Mouse (Mus musculus) CD4-positive, CD25-positive, alpha-beta regulatory T cell, adult 4 months (primary cell): Measurements from ENCODE around the gene B4galnt1. TPM values are rescaled to one million over a fixed set of nuclear protein-coding genes. Genes with fewer than 3 reads are reported as not detected.
"Not testable (repeated sequence)": the region's sequence is repeated elsewhere in the genome, so short reads cannot be mapped to it uniquely, and the experiment has no call there.

Experiments used
- ATAC-seq: one replicate; pipeline ENCODE4 v1.8.0; 2017
- polyA plus RNA-seq, 2 experiments: library from polyadenylated mRNA; unstranded; fragments of 100-300 nt; shearing (Covaris generic); gene quantifications; one replicate each; pipeline ENCODE4 v1.2.1; 2017

The B4galnt1 gene
- polyA plus RNA-seq, 2 experiments from 2014 or later: 166 to 206 TPM

DNA sequence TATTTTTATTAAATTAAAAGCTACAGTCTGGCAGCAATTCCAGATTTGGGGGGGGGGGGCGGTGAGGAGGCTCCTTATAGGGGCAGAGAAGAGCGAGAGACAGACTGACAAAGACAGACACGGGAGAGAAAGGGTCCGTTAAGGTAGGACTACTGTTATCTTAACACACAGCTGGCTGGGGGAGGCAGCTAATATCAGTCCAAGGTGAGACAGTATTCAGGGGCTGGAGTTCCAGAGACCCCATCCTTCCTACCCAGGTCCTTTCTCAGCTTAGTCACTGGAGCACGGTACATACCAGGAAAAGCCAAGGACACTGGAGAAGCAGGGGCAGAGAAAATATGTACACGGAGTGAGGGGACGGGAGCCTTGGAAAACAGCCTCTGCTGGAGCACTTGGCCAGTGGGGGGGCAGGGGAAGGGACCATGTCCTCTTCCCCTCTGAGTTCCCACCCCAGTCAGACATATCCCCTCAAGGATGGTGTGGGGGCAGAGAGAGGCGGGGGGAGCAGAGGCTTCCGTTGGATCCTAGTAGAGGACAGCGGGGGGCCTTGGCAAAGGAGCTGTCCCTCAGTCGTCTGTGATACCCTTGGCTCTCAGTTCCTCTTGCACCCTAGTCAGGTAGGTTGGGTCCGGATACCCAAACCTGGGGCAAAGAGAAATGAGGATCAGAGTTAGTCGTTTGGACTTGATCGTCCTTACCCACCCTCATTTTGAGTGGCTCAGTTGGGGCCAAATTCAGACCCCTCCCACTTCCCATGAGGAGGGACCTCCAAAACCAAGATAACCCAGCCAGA, 25.6 kb downstream of the B4galnt1 start:
- no peak for ATAC-seq

- no peak for ATAC-seq
These were observed 26.4 kb downstream of the B4galnt1 start for GRCm38 (mm10) chr10:127191191-127192056.

DNA sequence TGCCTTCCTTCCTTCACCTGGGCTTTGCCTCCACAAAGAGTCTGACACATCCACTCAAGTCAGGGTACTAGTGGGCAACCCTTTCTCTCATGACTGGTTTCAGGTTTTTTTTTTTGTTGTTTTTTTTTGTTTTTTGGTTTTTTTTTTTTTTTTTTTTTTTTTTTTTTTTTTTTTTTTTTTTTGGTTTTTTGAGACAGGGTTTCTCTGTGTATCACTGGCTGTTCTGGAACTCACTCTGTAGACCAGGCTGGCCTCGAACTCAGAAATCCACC, 27.0 kb downstream of the B4galnt1 start:
- ATAC-seq: not testable (repeated sequence)

- ATAC-seq: no peak
These were observed 28.0 kb downstream of the B4galnt1 start for GRCm38 (mm10) chr10:127193011-127193410.

DNA sequence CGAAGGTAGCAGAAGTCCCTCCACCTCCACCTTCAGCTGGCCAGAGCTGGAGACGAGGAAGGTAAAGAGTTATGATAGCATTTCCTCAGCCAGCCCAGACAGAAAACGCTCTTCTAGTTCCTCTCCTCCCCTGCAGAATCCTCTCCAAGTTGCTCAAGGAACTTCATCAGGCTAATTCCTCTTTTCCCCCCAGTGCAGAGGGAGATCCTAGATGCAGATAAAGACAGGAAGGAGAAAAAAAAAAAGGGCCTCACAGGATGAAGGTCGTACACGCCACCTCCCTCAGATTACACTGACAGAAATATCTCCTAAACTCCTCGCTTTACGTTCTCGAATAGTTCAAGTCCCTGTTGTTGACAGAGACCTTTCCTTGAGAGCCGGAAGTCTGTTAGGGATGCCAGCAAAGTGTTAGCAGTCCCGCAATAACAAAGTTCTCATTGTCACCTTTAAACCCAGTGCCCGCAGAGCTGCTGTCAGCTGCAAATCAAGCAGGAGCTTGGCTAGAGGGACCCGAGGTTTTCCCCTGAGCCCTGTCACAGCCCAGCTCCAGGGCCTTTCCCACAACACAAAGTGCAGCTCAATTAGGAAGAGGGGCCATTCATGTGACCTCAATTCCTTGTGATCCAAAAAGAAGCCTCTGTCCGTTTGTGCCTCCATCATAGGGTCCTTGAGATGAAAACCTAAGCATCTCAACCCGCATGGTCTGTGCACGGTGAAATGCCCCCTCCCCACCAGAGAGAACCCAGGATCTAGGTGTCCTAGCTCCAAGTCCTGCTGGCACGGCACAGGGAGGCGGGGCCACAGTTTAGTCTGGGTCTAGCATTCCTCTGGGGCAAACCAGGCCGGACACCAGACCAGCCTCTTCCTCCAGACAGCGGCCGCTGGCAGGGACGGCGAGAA, 29.7 kb downstream of the B4galnt1 start:
- ATAC-seq: peak; percentile 36

GRCm38 (mm10) chr10:127195328-127196129, 30.5 kb downstream of the B4galnt1 start, which contains the start of gene Dtx3:
Gene Dtx3 (minus strand): TSS chr10:127195728.
- ATAC-seq: peak; percentile 70

GRCm38 (mm10) chr10:127196392-127196791, 31.4 kb downstream of the B4galnt1 start:
- no peak for ATAC-seq

DNA sequence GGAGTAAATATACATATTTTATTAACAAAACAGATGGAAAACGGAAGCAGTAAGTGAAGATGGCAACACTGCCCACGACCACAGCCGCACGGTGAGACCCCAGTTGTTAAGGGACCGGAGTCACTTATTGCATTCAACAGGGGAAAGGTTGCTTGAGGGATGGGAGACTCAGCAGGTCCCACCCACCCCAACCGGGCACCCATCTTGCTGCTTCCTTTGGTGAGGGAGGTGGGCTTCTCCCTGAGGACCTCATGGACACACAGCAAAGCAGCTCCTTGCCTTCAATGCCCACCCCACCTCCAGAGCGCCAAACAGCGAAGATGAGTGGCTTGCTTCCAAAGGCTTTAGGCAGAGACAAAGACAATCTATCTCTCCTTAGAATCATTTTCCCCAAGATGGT, 32.1 kb downstream of the B4galnt1 start:
- no peak for ATAC-seq

DNA sequence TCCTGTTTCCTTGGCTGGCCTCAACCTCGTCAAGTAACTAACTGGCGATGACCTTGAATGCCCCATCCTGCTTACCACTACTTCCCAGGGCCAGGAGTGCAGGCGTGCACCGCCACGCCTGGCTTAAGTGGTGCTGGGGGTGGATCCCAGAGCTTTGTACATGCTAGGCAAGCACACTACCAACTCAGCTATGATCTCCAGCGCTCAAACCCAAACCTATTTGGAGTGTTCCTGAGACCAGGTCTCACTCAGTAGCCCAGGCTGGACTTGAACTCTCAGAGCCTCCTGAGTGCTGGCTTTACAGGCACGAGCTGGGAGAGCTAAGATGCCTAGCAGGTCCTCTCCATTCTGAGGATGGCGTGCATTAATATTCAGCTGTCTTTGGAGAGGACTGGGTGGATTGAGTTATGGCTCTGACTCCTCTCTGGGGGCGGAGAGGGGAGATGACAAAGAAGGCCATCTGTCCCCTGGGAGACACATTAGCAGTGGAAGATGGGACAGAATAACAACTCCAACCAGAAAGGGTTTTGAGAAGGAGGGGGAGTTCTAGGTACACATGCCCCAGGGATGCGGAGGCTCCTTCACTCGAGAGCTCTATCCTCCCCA, 32.6 kb downstream of the B4galnt1 start:
- no peak for ATAC-seq

DNA sequence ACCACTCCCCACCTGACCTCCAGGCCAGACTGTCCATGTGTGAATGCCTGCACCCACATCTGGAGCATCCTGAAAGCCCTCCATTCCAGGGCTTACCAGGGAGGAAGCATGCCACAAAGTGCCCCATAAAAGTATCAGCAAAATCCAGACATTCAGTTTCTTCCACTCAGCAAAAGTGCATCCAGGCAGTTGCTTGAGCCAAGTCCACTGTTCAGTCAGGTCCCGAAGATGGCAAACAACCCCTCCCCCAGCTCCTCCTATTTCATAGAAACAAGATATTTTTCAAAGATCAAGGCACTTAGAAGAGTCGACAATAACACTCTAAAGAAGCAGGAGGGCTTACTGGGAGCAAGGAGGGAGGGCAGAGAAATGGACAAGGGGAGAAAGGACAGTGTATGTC, 33.5 kb downstream of the B4galnt1 start:
- ATAC-seq: no peak

- no peak for ATAC-seq
These were observed 34.0 kb downstream of the B4galnt1 start for GRCm38 (mm10) chr10:127199068-127199467.

DNA sequence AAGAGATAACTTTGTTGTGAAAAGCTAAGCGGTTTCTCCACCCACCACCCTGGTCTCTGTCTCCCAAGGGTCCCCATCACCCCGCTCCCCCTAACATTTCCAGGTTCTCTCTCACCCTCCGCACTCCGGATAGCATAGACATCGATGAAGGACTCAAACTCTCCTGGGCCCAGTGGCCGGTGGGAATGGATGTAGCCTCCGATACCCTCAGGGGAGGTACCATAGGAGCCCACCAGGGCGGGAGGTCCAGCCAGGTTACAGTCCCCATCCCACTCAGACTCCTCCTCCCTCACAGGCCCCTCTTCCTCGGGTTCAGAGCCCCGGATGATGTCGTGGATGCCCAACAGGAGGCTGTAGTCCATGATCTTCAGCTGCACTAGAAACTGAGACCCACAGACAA, 34.4 kb downstream of the B4galnt1 start:
- ATAC-seq: no peak

GRCm38 (mm10) chr10:127200279-127200678, 35.3 kb downstream of the B4galnt1 start:
- ATAC-seq: no peak

- ATAC-seq: no peak
These were observed 38.1 kb downstream of the B4galnt1 start for GRCm38 (mm10) chr10:127203106-127203505.

DNA sequence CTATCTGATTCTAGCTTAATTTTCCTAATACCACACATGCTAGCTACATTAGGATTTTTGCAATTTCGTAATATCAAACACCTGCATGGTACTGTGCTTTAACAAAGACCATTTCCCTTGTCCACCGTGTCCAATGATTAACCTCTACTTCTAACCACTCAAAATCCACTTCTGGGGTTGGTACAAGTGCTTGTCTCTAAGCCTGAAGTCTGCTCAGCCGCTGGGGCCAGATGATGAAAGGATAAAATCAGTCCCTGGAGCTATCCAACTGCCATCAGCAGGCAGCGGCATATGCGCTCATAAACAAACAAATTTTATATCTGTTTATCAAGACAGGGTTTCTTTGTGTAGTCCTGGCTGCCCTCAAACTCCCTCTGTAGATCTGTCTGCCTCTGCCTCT, 39.6 kb downstream of the B4galnt1 start:
- ATAC-seq: no peak

DNA sequence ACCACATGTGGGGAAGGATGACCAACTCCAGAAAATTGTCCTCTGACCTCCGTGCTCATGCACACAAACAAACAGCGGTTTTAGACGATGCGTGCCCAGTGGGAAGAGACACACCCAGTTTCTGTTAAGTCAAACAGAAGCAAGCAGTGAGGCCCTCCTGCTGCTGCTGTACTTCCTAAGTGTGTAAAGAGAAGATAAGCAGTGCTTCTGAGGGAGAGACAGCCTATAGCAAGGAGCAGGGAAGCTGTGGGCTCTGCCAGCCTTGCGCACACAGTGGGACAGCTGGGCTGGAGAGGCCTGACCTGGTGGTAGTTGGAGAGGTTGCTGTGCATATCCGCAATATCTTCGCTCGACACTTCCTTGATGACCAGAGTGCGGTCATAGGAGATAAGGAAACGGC, 40.3 kb downstream of the B4galnt1 start:
- ATAC-seq: no peak

DNA sequence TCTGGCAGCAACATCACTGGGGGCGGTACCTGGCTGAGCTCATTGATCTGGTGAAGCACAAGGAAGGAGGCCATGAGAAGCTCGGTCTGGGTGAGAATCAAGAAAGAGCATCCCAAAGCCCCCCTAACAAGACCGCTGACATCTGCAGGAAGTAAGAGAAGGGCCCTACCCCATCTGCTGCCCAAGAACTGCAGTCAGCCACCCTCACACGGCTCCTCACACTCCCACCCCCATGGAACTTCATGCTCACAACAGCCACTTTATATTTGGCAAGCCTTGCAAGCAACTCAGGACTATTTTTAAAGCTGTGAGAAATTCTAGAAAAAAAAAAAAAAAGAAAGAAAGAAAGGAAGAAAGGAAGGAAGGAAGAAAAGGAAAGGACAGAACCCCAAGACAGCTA, 43.9 kb downstream of the B4galnt1 start:
- no peak for ATAC-seq

DNA sequence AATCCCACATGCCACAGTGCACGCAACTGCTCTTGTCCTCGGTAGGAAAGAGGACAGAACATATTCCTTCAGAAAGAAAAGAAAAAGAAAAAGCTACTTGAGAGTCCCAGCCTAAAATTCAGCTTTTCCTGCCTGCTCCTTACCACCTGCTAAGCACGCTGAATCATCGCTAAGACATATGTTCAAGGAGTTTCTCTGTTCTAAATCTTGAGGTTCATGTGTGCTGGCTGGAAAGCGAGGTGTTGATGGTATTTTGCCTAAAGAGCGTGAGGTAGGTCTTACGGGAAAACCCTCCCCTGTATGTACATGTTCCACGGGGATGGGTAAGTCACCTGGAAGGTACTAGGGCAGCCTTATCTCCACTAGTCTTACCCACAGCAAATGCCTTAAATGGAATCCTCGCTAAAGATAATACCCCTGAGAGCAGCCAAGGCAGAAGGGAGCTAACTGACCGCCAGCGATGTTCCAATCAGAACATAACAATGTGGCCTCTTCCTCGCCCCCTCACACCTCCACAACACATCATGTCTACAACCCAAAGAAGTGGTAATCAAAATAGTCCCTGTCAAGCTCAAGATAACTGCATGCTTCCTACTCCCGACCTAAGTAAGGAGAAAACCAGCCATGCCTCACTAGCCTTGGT, 45.0 kb downstream of the B4galnt1 start:
- no peak for ATAC-seq

DNA sequence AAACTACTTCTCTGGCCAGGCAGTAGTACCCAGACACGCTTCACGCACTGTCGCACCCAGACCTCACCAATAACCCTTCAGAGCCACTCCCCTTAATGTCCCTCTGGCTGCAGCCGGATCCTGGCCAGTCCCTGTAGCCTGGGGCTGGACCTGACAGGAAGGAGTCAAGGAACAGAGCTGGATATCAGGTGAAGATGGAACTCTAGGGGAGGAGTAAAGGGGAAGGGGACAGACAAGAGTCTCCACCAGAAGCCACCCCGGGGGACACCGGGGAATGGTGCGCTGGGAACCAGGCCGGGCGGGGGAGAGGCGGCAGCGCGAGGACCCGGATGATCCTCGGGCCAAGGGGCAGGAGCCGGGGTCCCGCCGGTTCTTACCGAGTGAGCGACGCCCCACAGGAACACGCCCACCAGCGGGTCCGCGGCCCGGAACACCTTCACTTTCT, 46.0 kb downstream of the B4galnt1 start:
- peak; percentile 52 for ATAC-seq

- ATAC-seq: peak; percentile 97
These were observed 46.4 kb downstream of the B4galnt1 start, which contains the start of gene Pip4k2c for GRCm38 (mm10) chr10:127211414-127211854. Gene Pip4k2c (minus strand): TSS chr10:127211585.

DNA sequence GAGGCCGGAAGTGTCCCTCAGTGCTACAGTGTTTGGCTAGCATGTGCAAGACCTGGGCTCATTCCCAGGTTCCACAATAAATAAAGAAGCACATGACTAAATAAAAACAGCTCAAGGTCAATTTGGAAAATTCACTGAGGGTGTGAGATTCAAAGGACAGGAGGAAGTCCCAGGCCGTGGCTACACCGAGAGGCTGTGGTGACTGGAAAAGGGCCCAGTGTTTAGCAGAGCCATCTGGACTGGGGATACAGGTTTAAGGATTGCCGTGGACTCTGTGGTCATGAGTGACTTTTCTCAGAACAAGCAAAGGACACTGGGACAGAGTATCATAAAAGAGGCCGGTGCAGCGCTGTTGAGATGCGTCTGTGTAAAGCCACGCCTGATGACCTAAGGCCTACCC, 48.2 kb downstream of the B4galnt1 start:
- ATAC-seq: no peak
